Mouse (Mus musculus): ENCODE results near the gene Iqcm. TPM values are rescaled to one million over a fixed set of nuclear protein-coding genes. Genes with fewer than 3 reads are reported as not detected.
"Not testable (repeated sequence)": the region's sequence is repeated elsewhere in the genome, so short reads cannot be mapped to it uniquely, and the experiment has no call there.

Iqcm gene
- total RNA-seq (2021): not detected
- long read RNA-seq, experiment 1: 0 reads
- long read RNA-seq, experiment 2: 0 reads

GRCm38 (mm10) chr8:75448394-75448793, at the start of gene Iqcm:
Gene Iqcm, plus strand, starts transcription at chr8:75448694.
- DNase-seq: no peak

- no peak for DNase-seq
Observed at GRCm38 (mm10) chr8:75406489-75406888, 42.0 kb upstream of the Iqcm start, which contains the start of gene Gm10358. Gene Gm10358, minus strand, starts transcription at chr8:75406589.

GRCm38 (mm10) chr8:75415696-75416095, 32.8 kb upstream of the Iqcm start:
- not testable (repeated sequence) for DNase-seq

- DNase-seq: no peak
Observed at GRCm38 (mm10) chr8:75476756-75477155, 28.3 kb downstream of the Iqcm start.

- DNase-seq: no peak
Observed at GRCm38 (mm10) chr8:75489035-75489678, 40.7 kb downstream of the Iqcm start.

- no peak for DNase-seq
Observed at GRCm38 (mm10) chr8:75509299-75509698, 60.8 kb downstream of the Iqcm start.

- DNase-seq: no peak
Observed at GRCm38 (mm10) chr8:75513786-75514185, 65.3 kb downstream of the Iqcm start.

GRCm38 (mm10) chr8:75549284-75549683, 100.8 kb downstream of the Iqcm start:
- DNase-seq: no peak

- DNase-seq: no peak
Observed at GRCm38 (mm10) chr8:75596281-75596680, 147.8 kb downstream of the Iqcm start.

- DNase-seq: no peak
Observed at GRCm38 (mm10) chr8:75642958-75643357, 194.5 kb downstream of the Iqcm start.

- DNase-seq: no peak
Observed at GRCm38 (mm10) chr8:75659287-75659686, 210.8 kb downstream of the Iqcm start.

- DNase-seq: peak; percentile 5
Observed at GRCm38 (mm10) chr8:75746561-75746960, 298.1 kb downstream of the Iqcm start.

- DNase-seq: no peak
Observed at GRCm38 (mm10) chr8:75755596-75755995, 307.1 kb downstream of the Iqcm start.

- DNase-seq: no peak
Observed at GRCm38 (mm10) chr8:75828468-75829132, 380.1 kb downstream of the Iqcm start.

- no peak for DNase-seq
Observed at GRCm38 (mm10) chr8:75835245-75835644, 386.8 kb downstream of the Iqcm start.

- DNase-seq: no peak
Observed at GRCm38 (mm10) chr8:75917603-75918344, 469.3 kb downstream of the Iqcm start.

GRCm38 (mm10) chr8:75949166-75949565, 500.7 kb downstream of the Iqcm start:
- no peak for DNase-seq

- no peak for DNase-seq
Observed at GRCm38 (mm10) chr8:75956016-75956415, 507.5 kb downstream of the Iqcm start.

GRCm38 (mm10) chr8:76018501-76018900, 570.0 kb downstream of the Iqcm start:
- DNase-seq: no peak
